Mouse (Mus musculus): Measurements from ENCODE around the gene Ccdc159. TPM values are rescaled to one million over a fixed set of nuclear protein-coding genes. Genes with fewer than 3 reads are reported as not detected.

Ccdc159 gene
- polyA plus RNA-seq, 1 experiment from 2014 or later: 9.8 TPM

Other genes starting within 250 kb of the Ccdc159 start
- gene Ldlr, start 204.0 kb upstream of the Ccdc159 start, polyA plus RNA-seq (2015; fragmentation: Nextera tagmentation; extraction: Ambion mirVana): 15.6 and 17.5 TPM in 2 replicates
- 21.2 and 26.0 TPM in 2 replicates for gene Spc24, start 167.2 kb upstream of the Ccdc159 start, polyA plus RNA-seq (2015; fragmentation: Nextera tagmentation; extraction: Ambion mirVana)
- 3.9 and 4.7 TPM in 2 replicates for gene Kank2, start 128.7 kb upstream of the Ccdc159 start, polyA plus RNA-seq (2015; fragmentation: Nextera tagmentation; extraction: Ambion mirVana)
- gene Angptl8, start 92.0 kb upstream of the Ccdc159 start, polyA plus RNA-seq (2015; fragmentation: Nextera tagmentation; extraction: Ambion mirVana): 0.25 and 0.66 TPM in 2 replicates
- 16.0 and 17.3 TPM in 2 replicates for gene Dock6, start 74.8 kb upstream of the Ccdc159 start, polyA plus RNA-seq (2015; fragmentation: Nextera tagmentation; extraction: Ambion mirVana)
- 23.6 and 24.3 TPM in 2 replicates for gene Rab3d, start 9.3 kb upstream of the Ccdc159 start, polyA plus RNA-seq (2015; fragmentation: Nextera tagmentation; extraction: Ambion mirVana)
- 56.5 and 61.0 TPM in 2 replicates for gene Tmem205, start 85 bp downstream of the Ccdc159 start, polyA plus RNA-seq (2015; fragmentation: Nextera tagmentation; extraction: Ambion mirVana)
- gene Plppr2, start 9.6 kb downstream of the Ccdc159 start, polyA plus RNA-seq (2015; fragmentation: Nextera tagmentation; extraction: Ambion mirVana): 106 and 115 TPM in 2 replicates
- gene Swsap1, start 28.3 kb downstream of the Ccdc159 start, polyA plus RNA-seq (2015; fragmentation: Nextera tagmentation; extraction: Ambion mirVana): 8.1 and 8.7 TPM in 2 replicates
- 1.2 and 1.4 TPM in 2 replicates for gene Epor, start 36.0 kb downstream of the Ccdc159 start, polyA plus RNA-seq (2015; fragmentation: Nextera tagmentation; extraction: Ambion mirVana)
- 2.0 and 2.1 TPM in 2 replicates for gene Rgl3, start 62.0 kb downstream of the Ccdc159 start, polyA plus RNA-seq (2015; fragmentation: Nextera tagmentation; extraction: Ambion mirVana)
- gene Ccdc151, start 75.2 kb downstream of the Ccdc159 start, polyA plus RNA-seq (2015; fragmentation: Nextera tagmentation; extraction: Ambion mirVana): 5.9 and 6.4 TPM in 2 replicates
- 93.7 and 97.3 TPM in 2 replicates for gene Prkcsh, start 75.3 kb downstream of the Ccdc159 start, polyA plus RNA-seq (2015; fragmentation: Nextera tagmentation; extraction: Ambion mirVana)
- 77.8 and 80.4 TPM in 2 replicates for gene Elavl3, start 124.6 kb downstream of the Ccdc159 start, polyA plus RNA-seq (2015; fragmentation: Nextera tagmentation; extraction: Ambion mirVana)
- gene Gm49318, start 143.8 kb downstream of the Ccdc159 start, polyA plus RNA-seq (2015; fragmentation: Nextera tagmentation; extraction: Ambion mirVana): not detected in 2 replicates
- gene Zfp653, start 143.9 kb downstream of the Ccdc159 start, polyA plus RNA-seq (2015; fragmentation: Nextera tagmentation; extraction: Ambion mirVana): 16.6 and 16.7 TPM in 2 replicates
- 60.9 and 62.3 TPM in 2 replicates for gene Ecsit, start 158.0 kb downstream of the Ccdc159 start, polyA plus RNA-seq (2015; fragmentation: Nextera tagmentation; extraction: Ambion mirVana)
- 0.93 and 1.4 TPM in 2 replicates for gene Cnn1, start 171.7 kb downstream of the Ccdc159 start, polyA plus RNA-seq (2015; fragmentation: Nextera tagmentation; extraction: Ambion mirVana)
- 192 TPM in 2 replicates for gene Elof1, start 189.7 kb downstream of the Ccdc159 start, polyA plus RNA-seq (2015; fragmentation: Nextera tagmentation; extraction: Ambion mirVana)
- 0.49 and 1.5 TPM in 2 replicates for gene Acp5, start 208.2 kb downstream of the Ccdc159 start, polyA plus RNA-seq (2015; fragmentation: Nextera tagmentation; extraction: Ambion mirVana)
- gene Pigyl, start 229.4 kb downstream of the Ccdc159 start, polyA plus RNA-seq (2015; fragmentation: Nextera tagmentation; extraction: Ambion mirVana): 89.8 and 97.6 TPM in 2 replicates